Mouse (Mus musculus) hindbrain, postnatal 0 days (tissue): ENCODE data around the gene Gp5. TPM values are rescaled to one million over a fixed set of nuclear protein-coding genes. Genes with fewer than 3 reads are reported as not detected.
A peak's percentile ranks its signal among the peaks of the same experiment; 100 is the strongest.
"Not testable (repeated sequence)": the region's sequence is repeated elsewhere in the genome, so short reads cannot be mapped to it uniquely, and the experiment has no call there.

Experiments used
- ATAC-seq: fragments of 200-750 bp; cut with Nextera tagmentation; 2 replicates; pipeline ENCODE4 v1.8.0; 2017; ENCODE audit warnings: mild to moderate bottlenecking, moderate TSS enrichment, moderate library complexity
- DNase-seq: peaks from one replicate; pipeline ENCODE4 v3.0.0-alpha.2; 2015; ENCODE audit warnings: low spot score
- H3K27ac ChIP-seq: fragments of 300-500 bp; sonication (generic); 2 replicates; pipeline ENCODE4 v1.5.1; 2014; ENCODE audit warnings: mild to moderate bottlenecking
- H3K27me3 ChIP-seq: fragments of 300-500 bp; sonication (generic); 2 replicates; pipeline ENCODE4 v1.6.1; 2014; ENCODE audit warnings: low read length, mixed read lengths; ENCODE audit not compliant: insufficient read depth
- H3K36me3 ChIP-seq: fragments of 300-500 bp; sonication (generic); 2 replicates; pipeline ENCODE4 v1.6.1; 2014; ENCODE audit warnings: low read length, mixed read lengths; ENCODE audit not compliant: insufficient read depth
- H3K4me1 ChIP-seq: fragments of 300-500 bp; sonication (generic); 2 replicates; pipeline ENCODE4 v1.6.1; 2014; ENCODE audit warnings: antibody characterized with exemption, low read length, mixed read lengths; ENCODE audit not compliant: insufficient read depth
- H3K4me2 ChIP-seq: fragments of 300-500 bp; sonication (generic); 2 replicates; pipeline ENCODE4 v1.6.1; 2014; ENCODE audit warnings: low read depth, mild to moderate bottlenecking, low read length, moderate library complexity, mixed read lengths
- H3K4me3 ChIP-seq: fragments of 300-500 bp; sonication (generic); 2 replicates; pipeline ENCODE4 v1.5.1; 2014; ENCODE audit warnings: low read length
- H3K9ac ChIP-seq: fragments of 300-500 bp; sonication (generic); replicated peaks from 2 replicates; pipeline ENCODE4 v1.6.1; 2014; ENCODE audit warnings: mild to moderate bottlenecking, low read length, moderate library complexity, mixed read lengths
- H3K9me3 ChIP-seq: fragments of 300-500 bp; sonication (generic); 2 replicates; pipeline ENCODE4 v1.6.1; 2016; ENCODE audit warnings: low read length, mixed read lengths
- CTCF ChIP-seq: IDR thresholded peaks from 2 replicates; pipeline ENCODE4 v1.5.1; 2016; ENCODE audit warnings: antibody characterized with exemption, control low read depth, low read depth
- WGBS: fragments of 180-500 bp; shearing (Covaris S2); extraction: QIAGEN DNeasy Blood & Tissue Kit; methylation state at CpG from one replicate; pipeline ENCODE4 v1.1.7; 2014; 5-methylcytosine and 5-hydroxymethylcytosine counted together
- polyA plus RNA-seq: library from polyadenylated mRNA; unstranded; fragments of >200 nt; fragmentation: Nextera tagmentation; extraction: Ambion mirVana; gene quantifications from 2 replicates; pipeline ENCODE4 v1.2.1, GENCODE M21; 2015
- total RNA-seq: library from RNA; depleted of rRNA; stranded (reverse); fragments of >200 nt; gene quantifications from 2 replicates; pipeline ENCODE4 v1.2.3, GENCODE M21; 2014; rRNA removed

Gene Gp5
- total RNA-seq = 0.58 and 1.3 TPM in 2 replicates
- polyA plus RNA-seq = 0.72 and 1.0 TPM in 2 replicates

- Histone ChIP-seq H3K4me3 (peak within 1 kb of the TSS; percentile 56), H3K9ac (peak within 1 kb of the TSS; percentile 59; the same call in 1 of the 2 replicates), H3K27ac (no peak within 1 kb of the TSS), H3K4me2 (peak within 1 kb of the TSS; percentile 93), H3K4me1 (0 out of 2 replicates have a peak, but pooled peaks cover 7% of the 10 kb centered on the region), H3K27me3 (peaks cover 22% of the 10 kb centered on the region; the same call in 1 of the 2 replicates), H3K36me3 (no peaks in the 10 kb centered on the region), H3K9me3 (no peaks in the 10 kb centered on the region)
- DNase-seq (no peak), ATAC-seq (no peak)
- no peak for TF ChIP-seq CTCF
These were observed at the start of gene Gp5 for GRCm38 (mm10) chr16:30310647-30311046. Gp5 (minus strand) TSS chr16:30310779.

- 89% methylated on average over 11 of the region's 11 CpGs for WGBS
- ATAC-seq, H3K9ac ChIP-seq, H3K27ac ChIP-seq, H3K4me2 ChIP-seq, H3K36me3 ChIP-seq, H3K4me3 ChIP-seq, H3K4me1 ChIP-seq, H3K9me3 ChIP-seq, H3K27me3 ChIP-seq, DNase-seq: not testable (repeated sequence)
These were observed 42.9 kb upstream of the Gp5 start for GRCm38 (mm10) chr16:30353489-30353888.

- Histone ChIP-seq H3K4me3 (no peak overlapping the region), H3K27ac (no peak overlapping the region), H3K9ac (no peak overlapping the region), H3K4me1 (no peaks in the 10 kb centered on the region), H3K4me2 (no peak overlapping the region), H3K9me3 (no peaks in the 10 kb centered on the region), H3K27me3 (peaks cover 19% of the 10 kb centered on the region; the same call in 1 of the 2 replicates), H3K36me3 (no peaks in the 10 kb centered on the region)
- DNase-seq = peak; percentile 74
- no peak for ATAC-seq
- TF ChIP-seq CTCF = peak; percentile 71
These were observed 3.7 kb upstream of the Gp5 start for GRCm38 (mm10) chr16:30314236-30314635.

- peaks cover 22% of the 10 kb centered on the region; the same call in 1 of the 2 replicates for H3K27me3 ChIP-seq
- H3K4me1 ChIP-seq = 0 out of 2 replicates have a peak, but pooled peaks cover 7% of the 10 kb centered on the region
- DNase-seq (no peak), ATAC-seq (no peak)
- H3K9ac ChIP-seq = no peak overlapping the region
- WGBS = 61% methylated on average over 8 of the region's 8 CpGs
- no peaks in the 10 kb centered on the region for H3K36me3 ChIP-seq
- H3K4me2 ChIP-seq = peak overlapping the region; percentile 93
- no peak for TF ChIP-seq CTCF
- no peak overlapping the region for H3K27ac ChIP-seq
- H3K4me3 ChIP-seq = peak overlapping the region; percentile 56; the same call in 1 of the 2 replicates
- H3K9me3 ChIP-seq = no peaks in the 10 kb centered on the region
These were observed 436 bp downstream of the Gp5 start for GRCm38 (mm10) chr16:30310171-30310515.

- DNase-seq = peak; percentile 31
- Histone ChIP-seq H3K4me2 (peak overlapping the region; percentile 93), H3K9me3 (no peaks in the 10 kb centered on the region), H3K27me3 (peaks cover 22% of the 10 kb centered on the region; the same call in 1 of the 2 replicates), H3K36me3 (no peaks in the 10 kb centered on the region), H3K27ac (0 out of 2 replicates have a peak overlapping the region, but pooled peaks have one; percentile 26), H3K4me1 (0 out of 2 replicates have a peak, but pooled peaks cover 7% of the 10 kb centered on the region), H3K4me3 (peak overlapping the region; percentile 56), H3K9ac (peak overlapping the region; percentile 59; the same call in 1 of the 2 replicates)
- WGBS = 5% methylated on average over 34 of the region's 34 CpGs
- ATAC-seq = no peak
- TF ChIP-seq CTCF = no peak
These were observed 996 bp downstream of the Gp5 start for GRCm38 (mm10) chr16:30309395-30310170.

GRCm38 (mm10) chr16:30308616-30309394 lies 1.8 kb downstream of the Gp5 start:
- 2% methylated on average over 70 of the region's 72 CpGs for WGBS
- 0 out of 2 replicates have a peak, but pooled peaks cover 7% of the 10 kb centered on the region for H3K4me1 ChIP-seq
- peak overlapping the region; percentile 59 for H3K9ac ChIP-seq
- H3K4me3 ChIP-seq = peak overlapping the region; percentile 56
- H3K9me3 ChIP-seq = no peaks in the 10 kb centered on the region
- H3K27ac ChIP-seq = peak overlapping the region; percentile 26; the same call in 1 of the 2 replicates
- no peaks in the 10 kb centered on the region for H3K36me3 ChIP-seq
- TF ChIP-seq CTCF = peak; percentile 22; the same call in 1 of the 2 replicates
- peak; percentile 82 for ATAC-seq
- H3K4me2 ChIP-seq = peak overlapping the region; percentile 93
- peak; percentile 89 for DNase-seq
- peaks cover 22% of the 10 kb centered on the region; the same call in 1 of the 2 replicates for H3K27me3 ChIP-seq
